Mouse (Mus musculus): Measurements from ENCODE around the gene Mpg. TPM values are rescaled to one million over a fixed set of nuclear protein-coding genes. Genes with fewer than 3 reads are reported as not detected.
A peak's percentile ranks its signal among the peaks of the same experiment; 100 is the strongest.

The Mpg gene
- polyA plus RNA-seq, 1 experiment, result 4.8 TPM

DNA sequence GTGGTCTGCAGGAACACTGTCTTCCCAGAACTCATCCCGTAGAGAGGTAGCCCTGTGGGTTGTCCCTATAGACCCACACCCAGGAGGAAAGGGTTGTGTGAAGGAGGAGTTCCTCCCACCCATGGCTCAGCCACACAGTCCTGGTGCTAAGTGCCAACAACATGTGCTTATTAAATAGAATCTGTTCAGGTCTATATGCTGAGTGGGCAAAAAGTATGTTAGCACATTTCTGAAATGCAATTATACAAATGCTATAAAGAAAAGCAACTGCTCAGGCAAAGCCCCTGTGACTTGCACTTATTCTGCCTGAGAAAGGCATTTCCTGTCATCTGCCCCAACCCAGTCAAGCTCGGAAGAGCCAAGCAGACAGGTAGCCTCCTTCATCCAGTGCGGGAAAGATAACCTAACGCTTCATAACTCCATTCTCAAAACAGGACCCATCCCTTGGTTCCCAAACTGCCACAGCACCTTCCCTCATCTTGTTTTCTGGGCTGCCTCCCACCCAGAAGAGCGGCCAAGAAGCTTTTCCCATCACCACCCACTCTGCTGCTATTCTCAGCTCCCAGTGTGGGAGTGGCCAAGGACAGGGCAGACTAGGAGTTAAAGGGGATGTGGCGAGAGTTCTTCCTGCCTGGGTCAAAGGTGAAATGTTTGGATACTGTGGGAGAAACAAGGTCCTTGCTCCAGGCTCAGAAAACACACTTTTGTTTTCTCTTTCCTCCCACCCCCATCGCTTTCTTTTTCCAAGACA is 17.1 kb downstream of the Mpg start:
- no peaks in the 10 kb centered on the region for H3K27me3 ChIP-seq (ENCODE audit: control insufficient read depth)
- H3K36me3 ChIP-seq (ENCODE audit: control insufficient read depth), result peaks cover 98% of the 10 kb centered on the region
- no peaks in the 10 kb centered on the region for H3K9me3 ChIP-seq (ENCODE audit: control insufficient read depth, low read length)
- H3K4me1 ChIP-seq (ENCODE audit: control insufficient read depth), result peaks cover 99% of the 10 kb centered on the region
- H3K4me3 ChIP-seq (replicated peaks), result peak overlapping the region; percentile 31
- TF ChIP-seq GATA1 (IDR thresholded peaks at IDR 0.05; ENCODE audit: low read length) (no peak), TAL1 (IDR thresholded peaks at IDR 0.05; ENCODE audit: low read length) (no peak)

DNA sequence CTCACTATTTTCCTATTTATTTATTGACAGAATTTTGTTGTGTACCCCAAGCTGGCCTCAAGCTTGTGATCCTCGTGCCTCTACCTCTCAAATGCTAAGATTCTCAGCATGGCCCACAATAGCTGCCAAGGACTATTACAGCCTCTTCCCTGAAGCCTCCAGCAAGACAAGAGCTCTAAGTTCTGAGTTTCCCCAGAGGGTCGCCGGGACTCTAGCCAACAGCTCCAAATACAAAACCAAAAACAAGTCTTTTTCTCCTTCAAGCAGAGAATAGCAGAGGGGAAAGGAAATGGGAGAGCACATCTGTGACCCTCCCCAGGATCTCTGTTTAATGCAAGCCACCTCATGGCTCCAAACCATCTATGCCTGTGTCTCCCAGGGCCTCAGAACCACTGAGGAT is 17.8 kb downstream of the Mpg start:
- Histone ChIP-seq H3K4me1 (ENCODE audit: control insufficient read depth) (peaks cover 99% of the 10 kb centered on the region), H3K9me3 (ENCODE audit: control insufficient read depth, low read length) (no peaks in the 10 kb centered on the region), H3K36me3 (ENCODE audit: control insufficient read depth) (peaks cover 98% of the 10 kb centered on the region), H3K27me3 (ENCODE audit: control insufficient read depth) (no peaks in the 10 kb centered on the region), H3K4me3 (replicated peaks) (no peak overlapping the region)
- TF ChIP-seq GATA1 (IDR thresholded peaks at IDR 0.05; ENCODE audit: low read length), result no peak
- no peak for TF ChIP-seq TAL1 (IDR thresholded peaks at IDR 0.05; ENCODE audit: low read length)

DNA sequence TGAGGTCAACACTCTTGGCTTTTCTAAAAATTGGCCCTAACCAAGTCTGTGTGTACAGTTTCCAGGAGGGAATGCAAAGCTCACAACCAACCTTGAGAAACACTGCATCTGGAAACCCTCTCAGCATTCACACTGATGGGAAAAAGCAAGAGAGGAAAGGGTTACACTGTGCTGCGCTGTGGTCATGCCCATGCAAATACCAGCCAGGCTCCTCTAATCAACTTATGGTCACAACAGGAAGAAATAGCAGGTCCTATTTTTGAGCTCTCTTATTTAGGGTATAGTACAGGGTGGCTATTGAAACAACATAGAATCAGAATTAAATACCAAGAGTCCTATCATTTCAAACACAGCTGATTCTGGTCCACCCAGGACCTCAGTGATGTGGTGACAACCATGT is 18.3 kb downstream of the Mpg start:
- H3K27me3 ChIP-seq (ENCODE audit: control insufficient read depth), result no peaks in the 10 kb centered on the region
- no peaks in the 10 kb centered on the region for H3K9me3 ChIP-seq (ENCODE audit: control insufficient read depth, low read length)
- peak overlapping the region; percentile 44 for H3K4me3 ChIP-seq (replicated peaks)
- peaks cover 98% of the 10 kb centered on the region for H3K36me3 ChIP-seq (ENCODE audit: control insufficient read depth)
- no peak for TF ChIP-seq TAL1 (IDR thresholded peaks at IDR 0.05; ENCODE audit: low read length)
- TF ChIP-seq GATA1 (IDR thresholded peaks at IDR 0.05; ENCODE audit: low read length), result no peak
- peaks cover 99% of the 10 kb centered on the region for H3K4me1 ChIP-seq (ENCODE audit: control insufficient read depth)

DNA sequence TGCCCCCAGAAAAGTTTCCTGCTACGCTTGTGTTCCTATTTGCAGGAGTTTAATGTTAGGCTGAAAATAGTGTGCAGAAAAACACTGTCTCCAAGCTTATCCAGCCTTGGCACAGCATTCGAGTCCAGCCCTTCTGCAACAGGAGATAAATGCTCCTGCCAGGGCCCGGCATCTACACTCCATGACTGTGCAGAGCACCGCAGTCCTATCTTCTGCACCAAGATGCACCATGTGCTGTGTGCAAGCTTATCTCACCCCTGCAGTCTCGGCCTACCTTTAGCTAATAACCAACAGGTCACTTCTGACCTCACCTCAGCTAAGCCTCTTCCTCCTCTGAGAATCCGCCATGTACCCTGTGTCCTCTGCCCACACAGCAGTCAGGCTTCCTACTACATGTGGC is 19.3 kb downstream of the Mpg start:
- Histone ChIP-seq H3K4me3 (replicated peaks) (peak overlapping the region; percentile 44), H3K9me3 (ENCODE audit: control insufficient read depth, low read length) (no peaks in the 10 kb centered on the region), H3K4me1 (ENCODE audit: control insufficient read depth) (peaks cover 99% of the 10 kb centered on the region), H3K27me3 (ENCODE audit: control insufficient read depth) (no peaks in the 10 kb centered on the region), H3K36me3 (ENCODE audit: control insufficient read depth) (peaks cover 98% of the 10 kb centered on the region)
- TF ChIP-seq GATA1 (IDR thresholded peaks at IDR 0.05; ENCODE audit: low read length) (peak; percentile 100), TAL1 (IDR thresholded peaks at IDR 0.05; ENCODE audit: low read length) (peak; percentile 100)

DNA sequence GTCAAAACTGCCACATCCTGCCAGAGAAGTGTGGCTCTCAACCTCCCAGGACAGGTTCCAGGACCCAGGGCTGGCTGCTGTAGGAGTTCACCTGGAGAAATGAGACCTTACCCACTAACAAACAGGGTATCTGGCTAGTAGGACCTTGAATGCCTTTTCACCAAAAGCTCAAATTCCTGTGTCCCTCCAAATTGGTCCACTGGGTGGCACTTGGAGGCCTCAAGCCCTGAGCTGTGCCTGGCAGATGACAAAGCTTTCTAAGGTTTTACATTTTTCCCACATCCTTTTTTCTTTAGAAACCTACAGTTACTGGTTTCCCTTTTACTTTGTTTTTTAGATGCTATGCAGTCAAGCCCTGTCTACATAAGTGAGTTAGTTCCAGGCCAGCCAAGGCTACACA is 20.8 kb downstream of the Mpg start:
- Histone ChIP-seq H3K4me1 (ENCODE audit: control insufficient read depth) (peaks cover 99% of the 10 kb centered on the region), H3K36me3 (ENCODE audit: control insufficient read depth) (peaks cover 98% of the 10 kb centered on the region), H3K27me3 (ENCODE audit: control insufficient read depth) (no peaks in the 10 kb centered on the region), H3K4me3 (replicated peaks) (peak overlapping the region; percentile 36), H3K9me3 (ENCODE audit: control insufficient read depth, low read length) (no peaks in the 10 kb centered on the region)
- TF ChIP-seq GATA1 (IDR thresholded peaks at IDR 0.05; ENCODE audit: low read length), result no peak
- TF ChIP-seq TAL1 (IDR thresholded peaks at IDR 0.05; ENCODE audit: low read length), result no peak

DNA sequence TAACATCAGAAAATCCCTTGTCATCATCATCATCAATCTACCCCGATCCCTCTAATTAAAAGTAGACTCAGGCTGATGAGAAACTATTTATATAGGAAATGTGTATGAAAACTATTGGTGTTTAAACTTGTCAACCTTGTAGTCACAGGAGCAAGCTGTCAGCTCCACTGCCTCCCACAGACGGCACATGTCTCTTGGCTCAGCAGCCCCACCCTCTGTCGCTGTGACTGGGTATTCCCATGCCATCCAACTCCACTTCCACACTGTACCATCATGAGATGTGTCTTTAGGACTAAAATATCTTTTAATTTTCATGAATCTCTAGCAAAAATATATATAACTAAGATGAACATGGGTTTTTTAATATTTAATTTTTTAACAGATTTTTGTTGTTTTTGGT is 22.0 kb downstream of the Mpg start:
- no peaks in the 10 kb centered on the region for H3K9me3 ChIP-seq (ENCODE audit: control insufficient read depth, low read length)
- H3K4me1 ChIP-seq (ENCODE audit: control insufficient read depth), result peaks cover 99% of the 10 kb centered on the region
- no peak overlapping the region for H3K4me3 ChIP-seq (replicated peaks)
- H3K27me3 ChIP-seq (ENCODE audit: control insufficient read depth), result no peaks in the 10 kb centered on the region
- H3K36me3 ChIP-seq (ENCODE audit: control insufficient read depth), result peaks cover 98% of the 10 kb centered on the region
- TF ChIP-seq GATA1 (IDR thresholded peaks at IDR 0.05; ENCODE audit: low read length), result no peak
- no peak for TF ChIP-seq TAL1 (IDR thresholded peaks at IDR 0.05; ENCODE audit: low read length)

DNA sequence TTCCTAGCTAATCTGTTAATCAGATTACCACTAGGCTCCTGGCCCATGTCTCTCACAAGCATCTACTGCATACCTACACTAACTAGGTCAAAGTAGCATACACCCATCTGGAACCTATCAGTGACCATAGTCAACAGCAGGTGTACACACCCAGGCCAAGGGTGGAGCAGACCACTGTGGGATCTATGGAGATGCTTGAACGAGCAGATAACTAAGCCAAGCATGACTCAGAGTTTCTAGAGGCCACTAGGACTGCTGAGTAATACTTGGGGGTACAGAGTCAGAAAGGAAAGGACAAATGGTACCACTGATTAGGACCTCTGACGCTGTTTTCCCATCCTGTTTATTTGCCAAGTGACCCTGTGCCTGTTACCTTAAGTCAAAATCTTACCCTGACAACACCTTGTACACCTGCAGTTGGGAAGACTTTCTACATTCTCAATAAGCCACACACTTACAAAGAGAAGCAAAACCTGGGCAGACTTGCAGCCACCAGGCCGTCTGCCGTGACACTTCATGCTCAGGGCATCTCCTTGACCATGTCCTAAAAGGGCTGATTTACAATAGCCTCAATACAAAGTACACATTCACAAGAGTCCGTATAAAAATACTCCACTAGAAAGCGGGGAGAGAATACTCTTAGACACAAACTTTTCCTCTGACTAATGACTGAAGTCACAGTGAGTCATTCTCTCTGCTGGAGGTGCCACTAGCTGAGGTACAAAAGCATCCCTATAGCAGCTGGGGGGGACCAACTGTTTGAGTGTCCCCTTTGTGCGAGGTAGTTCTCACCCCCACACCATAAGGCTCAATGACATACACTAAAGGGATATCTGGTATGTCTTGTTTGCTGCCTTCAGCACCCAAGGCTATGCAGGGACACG is 24.8 kb downstream of the Mpg start:
- H3K9me3 ChIP-seq (ENCODE audit: control insufficient read depth, low read length), result no peaks in the 10 kb centered on the region
- TF ChIP-seq GATA1 (IDR thresholded peaks at IDR 0.05; ENCODE audit: low read length), result peak; percentile 96
- peak; percentile 97 for TF ChIP-seq TAL1 (IDR thresholded peaks at IDR 0.05; ENCODE audit: low read length)
- no peaks in the 10 kb centered on the region for H3K27me3 ChIP-seq (ENCODE audit: control insufficient read depth)
- peaks cover 100% of the 10 kb centered on the region for H3K4me1 ChIP-seq (ENCODE audit: control insufficient read depth)
- H3K36me3 ChIP-seq (ENCODE audit: control insufficient read depth), result peaks cover 99% of the 10 kb centered on the region
- H3K4me3 ChIP-seq (replicated peaks), result peak overlapping the region; percentile 30

DNA sequence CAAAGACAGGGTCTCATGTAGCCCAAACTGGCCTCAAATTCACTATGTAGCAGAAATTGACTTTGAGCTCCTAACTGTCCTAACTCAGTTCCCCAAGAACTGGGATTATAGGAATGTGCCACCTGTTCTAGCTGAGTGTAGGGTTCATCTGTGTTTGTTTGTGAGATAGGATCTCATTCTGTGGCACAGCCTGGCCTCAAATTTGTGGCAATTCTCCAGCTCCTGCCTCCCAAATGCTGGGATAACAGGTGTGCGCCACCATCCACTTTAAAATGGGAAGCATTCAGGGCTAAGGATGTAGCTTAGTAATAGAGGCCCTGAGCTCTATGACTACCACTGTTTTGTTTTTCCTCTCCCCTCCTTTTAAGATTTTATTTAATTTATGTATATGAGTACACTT is 26.8 kb downstream of the Mpg start:
- Histone ChIP-seq H3K4me1 (ENCODE audit: control insufficient read depth) (peaks cover 99% of the 10 kb centered on the region), H3K9me3 (ENCODE audit: control insufficient read depth, low read length) (no peaks in the 10 kb centered on the region), H3K27me3 (ENCODE audit: control insufficient read depth) (no peaks in the 10 kb centered on the region), H3K36me3 (ENCODE audit: control insufficient read depth) (peaks cover 95% of the 10 kb centered on the region), H3K4me3 (replicated peaks) (no peak overlapping the region)
- no peak for TF ChIP-seq TAL1 (IDR thresholded peaks at IDR 0.05; ENCODE audit: low read length)
- no peak for TF ChIP-seq GATA1 (IDR thresholded peaks at IDR 0.05; ENCODE audit: low read length)

DNA sequence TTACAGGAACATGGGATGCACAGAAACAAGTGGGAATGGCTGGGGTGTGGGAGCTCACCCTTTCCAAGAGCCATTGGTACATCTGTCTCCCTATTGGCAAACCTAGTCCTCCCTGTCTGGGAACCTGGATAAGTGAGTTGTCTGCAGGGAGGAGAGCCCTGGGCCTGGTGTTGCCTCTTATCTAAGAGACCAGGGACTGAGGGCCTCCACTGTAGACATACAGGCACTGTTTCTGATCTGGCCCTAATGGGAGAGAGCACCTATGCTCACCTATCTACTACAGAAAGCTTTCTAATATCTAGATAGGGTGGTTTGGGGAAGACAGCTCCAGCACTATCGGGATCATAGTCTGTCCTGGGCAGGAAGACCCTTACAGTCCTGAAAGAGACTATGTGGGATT is 29.8 kb downstream of the Mpg start:
- Histone ChIP-seq H3K4me1 (ENCODE audit: control insufficient read depth) (peaks cover 95% of the 10 kb centered on the region), H3K27me3 (ENCODE audit: control insufficient read depth) (no peaks in the 10 kb centered on the region), H3K36me3 (ENCODE audit: control insufficient read depth) (peaks cover 93% of the 10 kb centered on the region), H3K9me3 (ENCODE audit: control insufficient read depth, low read length) (no peaks in the 10 kb centered on the region), H3K4me3 (replicated peaks) (peak overlapping the region; percentile 36)
- peak; percentile 96 for TF ChIP-seq TAL1 (IDR thresholded peaks at IDR 0.05; ENCODE audit: low read length)
- peak; percentile 90 for TF ChIP-seq GATA1 (IDR thresholded peaks at IDR 0.05; ENCODE audit: low read length)
